Mouse (Mus musculus): ENCODE results near the gene Zfp995.
"Not testable (repeated sequence)": the region's sequence is repeated elsewhere in the genome, so short reads cannot be mapped to it uniquely, and the experiment has no call there.

The Zfp995 gene

DNA sequence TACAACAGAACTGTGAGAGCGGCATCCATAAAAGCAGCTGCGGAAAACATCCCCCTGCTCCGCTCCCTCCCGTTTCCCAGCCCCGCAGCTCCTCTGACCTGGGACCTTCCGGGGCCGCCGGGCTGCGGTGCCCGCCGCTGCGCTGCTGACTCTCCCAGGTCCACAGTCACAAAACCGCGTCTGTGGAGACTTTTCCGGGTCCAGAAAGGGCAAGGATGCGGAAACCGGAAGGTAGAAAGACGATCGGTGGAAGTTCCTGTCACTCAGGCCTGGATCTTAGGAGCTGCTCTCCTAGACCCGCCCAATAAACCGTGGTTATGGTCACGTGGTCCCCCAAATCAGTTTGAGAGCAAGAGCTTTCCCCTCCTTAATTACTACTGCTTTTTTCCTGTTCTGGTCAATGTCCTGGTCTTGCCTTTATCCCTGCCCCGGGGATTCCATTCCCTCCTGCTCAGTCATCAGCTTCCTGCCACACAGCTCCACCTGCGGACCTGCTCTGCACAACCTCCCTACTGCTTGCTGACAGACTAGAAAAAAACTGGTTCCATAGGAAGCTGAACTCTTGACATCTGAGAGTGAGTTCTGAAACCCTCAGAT, at the start of gene Zfp995:
Zfp995 (minus strand) TSS at position 471 of the 597 bp plus-strand sequence.
- peak; percentile 20 to 65 for DNase-seq (ENCODE audit: low spot score in 2 of 2)

DNA sequence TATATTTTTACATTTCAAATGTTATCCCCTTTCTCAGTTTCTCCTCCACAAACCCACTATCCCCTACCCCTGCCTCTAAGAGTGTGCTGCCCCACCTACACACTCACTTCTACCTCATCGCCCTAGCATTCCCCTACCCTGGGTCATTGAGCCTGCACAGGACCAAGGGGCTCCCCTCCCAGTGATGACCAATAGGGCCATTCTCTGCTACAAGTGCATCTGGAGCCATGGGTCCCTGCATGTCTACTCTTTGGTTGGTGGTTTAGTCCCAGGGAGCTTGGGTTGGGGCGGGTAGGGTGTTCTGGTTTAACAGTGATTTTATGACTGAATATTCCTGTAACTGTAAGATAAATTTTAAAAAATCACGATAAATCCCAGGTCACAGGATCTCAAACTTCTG, 687 bp downstream of the Zfp995 start:
- DNase-seq (ENCODE audit: low spot score in 2 of 2): no peak

DNA sequence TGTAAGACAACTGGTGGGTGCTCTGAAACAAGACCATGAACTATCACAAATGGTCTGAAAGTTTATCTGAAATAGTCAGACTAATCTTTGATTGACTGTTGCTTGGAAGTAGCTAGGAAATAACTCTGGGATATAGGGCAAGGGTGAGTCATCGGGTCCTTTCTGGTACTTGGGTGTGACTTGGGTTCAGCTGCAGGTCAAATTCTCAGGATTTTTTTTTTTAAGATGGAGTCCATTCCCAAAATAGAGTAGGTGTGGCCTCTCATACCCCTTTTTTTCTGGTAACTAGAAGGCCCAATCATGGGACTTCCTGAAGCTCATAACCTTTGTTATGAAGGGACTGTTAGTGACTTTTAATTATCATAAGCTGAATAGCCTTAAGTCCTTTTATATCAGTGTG, 38.5 kb downstream of the Zfp995 start:
- no peak for DNase-seq (ENCODE audit: low spot score in 2 of 2)

DNA sequence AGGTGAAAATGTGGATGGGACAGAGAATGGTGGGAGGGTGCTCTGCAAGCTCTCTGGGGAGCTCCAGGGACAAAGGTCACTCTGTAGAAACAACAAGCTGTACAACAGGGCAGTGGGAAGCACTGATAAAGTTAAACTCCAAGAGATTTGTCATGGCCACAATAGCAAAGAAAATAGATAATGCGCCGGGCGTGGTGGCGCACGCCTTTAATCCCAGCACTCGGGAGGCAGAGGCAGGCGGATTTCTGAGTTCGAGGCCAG, 63.5 kb downstream of the Zfp995 start:
- DNase-seq (ENCODE audit: low spot score in 2 of 2): not testable (repeated sequence)

DNA sequence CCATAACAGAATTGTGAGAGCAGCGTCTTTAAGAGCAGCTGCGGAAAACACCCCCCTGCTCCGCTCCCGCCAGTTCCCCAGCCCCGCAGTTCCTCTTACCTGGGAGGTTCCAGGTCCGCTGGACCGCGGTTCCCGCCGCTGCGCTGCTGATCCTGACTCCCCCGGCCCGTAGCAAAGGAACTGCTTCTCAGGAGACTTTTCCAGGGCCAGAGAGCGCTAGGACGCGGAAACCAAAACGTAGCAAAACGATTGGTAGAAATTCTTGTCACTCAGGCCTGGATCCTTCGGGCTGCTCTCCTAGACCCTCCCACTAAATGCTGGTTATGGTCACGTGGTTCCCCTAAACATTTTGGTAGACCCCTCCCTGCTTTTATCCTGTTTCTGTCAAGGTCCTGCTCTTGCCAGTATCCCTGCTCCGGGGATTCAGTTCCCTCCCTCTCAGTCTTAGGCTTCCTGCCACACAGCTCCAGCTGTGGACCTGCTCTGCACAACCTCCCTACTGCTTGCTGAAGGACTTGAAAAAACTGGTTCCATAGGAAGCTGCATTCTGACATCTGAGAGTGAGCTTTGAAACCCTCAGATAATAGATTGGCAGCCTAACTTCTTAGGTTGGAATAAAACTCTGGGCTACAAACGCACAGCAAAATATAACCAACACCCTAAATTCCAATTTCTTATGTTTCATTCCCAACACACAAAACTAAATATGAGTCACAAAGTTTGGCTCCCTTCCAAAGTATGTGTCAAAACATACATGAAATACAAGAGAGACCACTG, 64.0 kb downstream of the Zfp995 start, which contains the start of gene Zfp820:
Zfp820 (minus strand) TSS at position 228 of the 777 bp plus-strand sequence.
- DNase-seq (ENCODE audit: low spot score in 2 of 2): peak in 1 of 2 experiments; percentile 8

DNA sequence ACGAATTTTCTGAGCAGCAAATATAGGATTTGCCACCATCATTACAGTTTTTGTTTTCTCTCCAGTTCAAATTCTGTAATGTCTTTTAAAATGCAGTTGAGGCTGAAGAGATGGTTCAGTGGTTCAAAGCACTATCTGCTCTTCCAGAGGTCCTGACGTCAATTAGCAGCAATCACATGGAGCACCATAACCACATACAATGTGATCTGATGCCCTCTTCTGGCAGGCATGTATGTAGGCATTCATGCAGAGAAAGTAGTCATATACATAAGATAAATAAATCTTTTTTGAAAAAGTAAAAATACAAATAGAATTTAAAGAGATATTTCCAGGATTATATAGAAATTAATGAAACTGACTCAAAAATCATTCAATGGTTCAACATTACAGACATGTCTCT, 71.2 kb downstream of the Zfp995 start:
- DNase-seq (ENCODE audit: low spot score in 2 of 2): no peak

Data from left cerebral cortex, adult 9 months (tissue).